Mouse (Mus musculus): ENCODE measurements around the gene Fam184a.

- TF ChIP-seq POLR2A (IDR thresholded peaks at IDR 0.05; ENCODE audit: borderline replicate concordance, extremely low read depth, low read depth, low read length) = no peak
- TF ChIP-seq CTCF (IDR thresholded peaks at IDR 0.05; ENCODE audit: insufficient read depth, low read length) = no peak
Measured at GRCm38 (mm10) chr10:53752723-53753122, 1.8 kb upstream of the Fam184a start.
